Mouse (Mus musculus) liver, adult 2 months (tissue): ENCODE data around the gene Klf11.

Experiments used
- CTCF ChIP-seq: fragments of 200-500 bp; IDR thresholded peaks from 2 replicates; pipeline ENCODE4 v1.5.1; 2011; ENCODE audit warnings: low read depth, low read length, control low read depth
- POLR2A ChIP-seq: fragments of 200-500 bp; IDR thresholded peaks from 2 replicates; pipeline ENCODE4 v1.6.1; 2011; ENCODE audit warnings: low read length, control low read depth; ENCODE audit not compliant: insufficient read depth; ENCODE audit errors: extremely low read depth

DNA sequence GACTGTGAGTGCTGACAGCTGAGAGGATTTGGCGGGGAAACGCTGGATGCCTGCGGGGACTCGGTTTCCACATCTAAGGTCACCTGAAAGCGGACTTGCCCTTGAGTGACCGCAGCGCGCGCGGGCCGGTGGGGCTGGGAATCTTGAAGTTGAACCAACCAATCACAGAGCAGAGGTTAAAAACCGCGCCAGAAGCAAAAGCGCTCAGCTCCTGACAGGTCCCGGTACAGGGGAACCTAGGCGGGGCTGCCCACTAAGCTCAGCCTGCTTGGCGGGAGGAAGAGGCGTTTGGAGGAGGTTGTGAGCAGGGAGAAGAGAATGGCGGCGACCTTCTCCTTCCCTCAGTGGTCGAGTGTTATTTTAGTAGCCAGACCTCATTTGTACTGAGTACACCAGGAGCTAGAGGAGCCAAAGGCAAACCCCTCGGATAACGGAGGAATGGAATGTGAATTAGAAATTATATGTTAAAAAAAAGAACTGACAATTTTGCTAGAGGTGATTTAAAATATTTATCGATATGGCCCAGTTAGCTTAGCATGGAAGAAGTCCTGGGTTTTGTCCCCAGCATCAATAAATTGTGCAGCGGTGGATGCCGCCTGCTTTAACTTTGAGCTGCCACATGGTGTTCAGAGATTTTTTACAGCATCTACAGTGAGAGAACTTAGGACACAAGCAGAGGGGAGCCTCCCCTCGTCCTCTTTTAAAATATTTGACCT is 55.8 kb downstream of the Klf11 start:
- TF ChIP-seq CTCF (no peak), POLR2A (no peak)
